Mouse (Mus musculus): ENCODE measurements around the gene Eaf1.
"Not testable (repeated sequence)": the region's sequence is repeated elsewhere in the genome, so short reads cannot be mapped to it uniquely, and the experiment has no call there.

Eaf1 gene

GRCm38 (mm10) chr14:31494349-31494974, at the start of gene Eaf1:
Eaf1 (plus strand) TSS chr14:31494399.
- ATAC-seq (ENCODE audit: insufficient number of reproducible peaks, low FRiP score, low TSS enrichment), result peak; percentile 43

GRCm38 (mm10) chr14:31448994-31449393, 45.2 kb upstream of the Eaf1 start:
- ATAC-seq (ENCODE audit: insufficient number of reproducible peaks, low FRiP score, low TSS enrichment), result no peak

GRCm38 (mm10) chr14:31453946-31454345, 40.3 kb upstream of the Eaf1 start:
- ATAC-seq (ENCODE audit: insufficient number of reproducible peaks, low FRiP score, low TSS enrichment), result not testable (repeated sequence)

- ATAC-seq (ENCODE audit: insufficient number of reproducible peaks, low FRiP score, low TSS enrichment), result no peak
Measured at GRCm38 (mm10) chr14:31454849-31455566, 39.2 kb upstream of the Eaf1 start.

GRCm38 (mm10) chr14:31456064-31456721, 38.0 kb upstream of the Eaf1 start:
- no peak for ATAC-seq (ENCODE audit: insufficient number of reproducible peaks, low FRiP score, low TSS enrichment)

GRCm38 (mm10) chr14:31458006-31458405, 36.2 kb upstream of the Eaf1 start:
- no peak for ATAC-seq (ENCODE audit: insufficient number of reproducible peaks, low FRiP score, low TSS enrichment)

GRCm38 (mm10) chr14:31462226-31462625, 32.0 kb upstream of the Eaf1 start:
- ATAC-seq (ENCODE audit: insufficient number of reproducible peaks, low FRiP score, low TSS enrichment), result not testable (repeated sequence)

GRCm38 (mm10) chr14:31462886-31463285, 31.3 kb upstream of the Eaf1 start:
- no peak for ATAC-seq (ENCODE audit: insufficient number of reproducible peaks, low FRiP score, low TSS enrichment)

GRCm38 (mm10) chr14:31464176-31464575, 30.0 kb upstream of the Eaf1 start:
- ATAC-seq (ENCODE audit: insufficient number of reproducible peaks, low FRiP score, low TSS enrichment), result no peak

- no peak for ATAC-seq (ENCODE audit: insufficient number of reproducible peaks, low FRiP score, low TSS enrichment)
Measured at GRCm38 (mm10) chr14:31469711-31470110, 24.5 kb upstream of the Eaf1 start.

- ATAC-seq (ENCODE audit: insufficient number of reproducible peaks, low FRiP score, low TSS enrichment), result peak; percentile 64; the same call in 1 of the 2 replicates
Measured at GRCm38 (mm10) chr14:31472451-31473061, 21.6 kb upstream of the Eaf1 start.

- no peak for ATAC-seq (ENCODE audit: insufficient number of reproducible peaks, low FRiP score, low TSS enrichment)
Measured at GRCm38 (mm10) chr14:31473297-31473696, 20.9 kb upstream of the Eaf1 start.

- no peak for ATAC-seq (ENCODE audit: insufficient number of reproducible peaks, low FRiP score, low TSS enrichment)
Measured at GRCm38 (mm10) chr14:31482417-31482816, 11.8 kb upstream of the Eaf1 start.

GRCm38 (mm10) chr14:31486465-31486864, 7.7 kb upstream of the Eaf1 start:
- ATAC-seq (ENCODE audit: insufficient number of reproducible peaks, low FRiP score, low TSS enrichment), result no peak

- no peak for ATAC-seq (ENCODE audit: insufficient number of reproducible peaks, low FRiP score, low TSS enrichment)
Measured at GRCm38 (mm10) chr14:31488055-31488454, 6.1 kb upstream of the Eaf1 start.

GRCm38 (mm10) chr14:31493901-31494300, 298 bp upstream of the Eaf1 start:
- ATAC-seq (ENCODE audit: insufficient number of reproducible peaks, low FRiP score, low TSS enrichment), result no peak

GRCm38 (mm10) chr14:31494975-31495455, 816 bp downstream of the Eaf1 start, which contains the start of gene Mettl6:
Mettl6 (minus strand) TSS chr14:31495040.
- ATAC-seq (ENCODE audit: insufficient number of reproducible peaks, low FRiP score, low TSS enrichment), result peak; percentile 96

GRCm38 (mm10) chr14:31495538-31495937, 1.3 kb downstream of the Eaf1 start:
- no peak for ATAC-seq (ENCODE audit: insufficient number of reproducible peaks, low FRiP score, low TSS enrichment)

- no peak for ATAC-seq (ENCODE audit: insufficient number of reproducible peaks, low FRiP score, low TSS enrichment)
Measured at GRCm38 (mm10) chr14:31496241-31496646, 2.0 kb downstream of the Eaf1 start.

- no peak for ATAC-seq (ENCODE audit: insufficient number of reproducible peaks, low FRiP score, low TSS enrichment)
Measured at GRCm38 (mm10) chr14:31499526-31499925, 5.3 kb downstream of the Eaf1 start.

GRCm38 (mm10) chr14:31503406-31503805, 9.2 kb downstream of the Eaf1 start:
- no peak for ATAC-seq (ENCODE audit: insufficient number of reproducible peaks, low FRiP score, low TSS enrichment)

Data from cerebellum, adult (tissue).